Mouse (Mus musculus): ENCODE results near the gene Cald1. TPM values are rescaled to one million over a fixed set of nuclear protein-coding genes. Genes with fewer than 3 reads are reported as not detected.

Gene Cald1
- polyA plus RNA-seq, 1 experiment: 37.4 TPM

DNA sequence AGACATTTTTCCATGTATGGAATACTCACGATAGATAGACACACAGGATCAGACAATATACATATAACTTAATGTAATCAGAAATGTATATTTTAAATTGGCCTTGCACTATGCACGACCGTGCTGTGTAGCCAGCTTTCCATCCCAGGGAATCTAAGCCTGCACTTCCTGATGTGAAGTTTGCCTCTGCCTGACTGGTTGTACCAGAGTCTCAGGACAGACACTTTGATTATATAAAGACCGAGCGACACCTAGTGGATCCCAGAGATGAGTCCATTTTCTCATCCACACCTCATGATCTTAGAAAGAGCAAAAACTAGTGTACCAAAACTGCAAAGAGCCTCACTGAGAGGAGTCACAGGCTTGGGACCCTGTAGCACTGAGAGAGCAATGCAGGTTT lies 156.1 kb downstream of the Cald1 start:
- peak; percentile 41 for DNase-seq
- no peak for TF ChIP-seq POLR2A (IDR thresholded peaks at IDR 0.05; ENCODE audit: borderline replicate concordance, extremely low read depth, low read depth, low read length)
- TF ChIP-seq CTCF (IDR thresholded peaks at IDR 0.05; ENCODE audit: insufficient read depth, low read length): peak; percentile 40; the same call in 1 of the 2 replicates

DNA sequence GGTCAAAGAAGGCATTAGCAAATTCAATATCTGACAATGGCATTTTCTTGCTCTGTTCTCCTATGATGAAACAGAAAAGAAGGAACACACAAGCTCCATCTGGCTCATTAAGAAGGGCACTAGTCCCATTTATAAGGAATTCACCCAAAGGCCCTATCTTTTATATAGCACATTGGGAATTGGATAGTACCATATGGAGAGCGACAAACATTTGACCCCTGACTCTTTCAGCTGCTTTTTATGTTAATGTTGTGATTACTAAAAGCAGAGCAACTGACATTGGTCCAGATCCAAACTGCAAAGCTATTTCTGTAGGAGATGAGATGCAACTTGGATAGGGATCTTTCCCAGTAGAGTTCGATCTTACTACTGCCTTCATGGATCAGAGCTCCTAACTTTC lies 160.0 kb downstream of the Cald1 start:
- Histone ChIP-seq H3K4me3 (replicated peaks; ENCODE audit: extremely low read depth, low read depth, low read length) (no peak overlapping the region), H3K4me1 (ENCODE audit: control insufficient read depth, insufficient read depth, low read length) (no peaks in the 10 kb centered on the region)
- 72% methylated on average over 2 of the region's 2 CpGs for WGBS
- TF ChIP-seq POLR2A (IDR thresholded peaks at IDR 0.05; ENCODE audit: borderline replicate concordance, extremely low read depth, low read depth, low read length): no peak
- TF ChIP-seq CTCF (IDR thresholded peaks at IDR 0.05; ENCODE audit: insufficient read depth, low read length): no peak
- DNase-seq: no peak

More for the DNA sequence above, 156.1 kb downstream of the Cald1 start:
- WGBS: 20% methylated on average over 5 of the region's 5 CpGs
- Histone ChIP-seq H3K4me1 (ENCODE audit: control insufficient read depth, insufficient read depth, low read length) (no peaks in the 10 kb centered on the region), H3K4me3 (replicated peaks; ENCODE audit: extremely low read depth, low read depth, low read length) (no peak overlapping the region)

DNA sequence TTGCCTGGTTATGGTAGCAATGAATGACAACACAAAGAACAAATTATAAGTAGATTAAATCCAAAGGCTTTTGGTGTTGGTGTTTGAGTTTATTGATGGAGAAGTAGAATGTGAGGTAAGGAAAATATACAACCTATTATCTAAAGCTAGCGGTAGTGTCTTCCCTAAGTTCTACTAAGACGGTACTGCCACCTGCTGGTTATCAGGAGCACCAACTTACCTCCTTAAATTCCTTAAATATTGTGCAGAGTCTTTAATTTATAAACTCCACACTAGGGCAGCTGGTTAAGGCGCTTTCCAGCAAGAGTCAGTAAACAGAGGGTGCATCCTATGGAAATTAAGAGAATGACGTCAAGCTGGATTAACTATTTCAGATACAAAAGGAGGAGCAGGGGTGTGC lies 161.7 kb downstream of the Cald1 start:
- H3K4me1 ChIP-seq (ENCODE audit: control insufficient read depth, insufficient read depth, low read length): no peaks in the 10 kb centered on the region
- TF ChIP-seq POLR2A (IDR thresholded peaks at IDR 0.05; ENCODE audit: borderline replicate concordance, extremely low read depth, low read depth, low read length) (no peak), CTCF (IDR thresholded peaks at IDR 0.05; ENCODE audit: insufficient read depth, low read length) (0 out of 2 replicates have a peak, but pooled peaks have one; percentile 12)
- WGBS: 35% methylated on average over 4 of the region's 4 CpGs
- no peak overlapping the region for H3K4me3 ChIP-seq (replicated peaks; ENCODE audit: extremely low read depth, low read depth, low read length)
- peak; percentile 20 for DNase-seq

DNA sequence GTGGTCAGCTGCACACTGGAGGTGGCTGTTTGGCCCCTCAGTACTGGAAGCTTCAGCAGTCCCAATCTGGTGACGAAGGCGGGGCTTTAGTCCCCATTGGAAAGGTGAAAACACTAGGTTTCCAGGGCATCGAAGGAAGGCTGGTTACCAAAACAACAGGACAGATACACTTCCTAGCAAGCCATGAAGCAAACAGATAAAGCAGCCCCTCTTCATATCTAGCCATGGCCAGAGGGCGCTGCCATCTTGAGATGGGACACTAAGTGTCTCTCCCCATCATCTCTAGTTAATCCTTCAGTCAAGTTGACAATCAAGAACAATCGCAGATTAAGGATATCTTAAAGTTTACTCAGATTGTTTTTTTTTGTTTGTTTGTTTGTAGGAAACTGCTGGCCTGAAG lies 167.4 kb downstream of the Cald1 start:
- no peak for DNase-seq
- WGBS: 92% methylated on average over 5 of the region's 5 CpGs
- H3K4me3 ChIP-seq (replicated peaks; ENCODE audit: extremely low read depth, low read depth, low read length): no peak overlapping the region
- TF ChIP-seq CTCF (IDR thresholded peaks at IDR 0.05; ENCODE audit: insufficient read depth, low read length) (no peak), POLR2A (IDR thresholded peaks at IDR 0.05; ENCODE audit: borderline replicate concordance, extremely low read depth, low read depth, low read length) (no peak)
- no peaks in the 10 kb centered on the region for H3K4me1 ChIP-seq (ENCODE audit: control insufficient read depth, insufficient read depth, low read length)

DNA sequence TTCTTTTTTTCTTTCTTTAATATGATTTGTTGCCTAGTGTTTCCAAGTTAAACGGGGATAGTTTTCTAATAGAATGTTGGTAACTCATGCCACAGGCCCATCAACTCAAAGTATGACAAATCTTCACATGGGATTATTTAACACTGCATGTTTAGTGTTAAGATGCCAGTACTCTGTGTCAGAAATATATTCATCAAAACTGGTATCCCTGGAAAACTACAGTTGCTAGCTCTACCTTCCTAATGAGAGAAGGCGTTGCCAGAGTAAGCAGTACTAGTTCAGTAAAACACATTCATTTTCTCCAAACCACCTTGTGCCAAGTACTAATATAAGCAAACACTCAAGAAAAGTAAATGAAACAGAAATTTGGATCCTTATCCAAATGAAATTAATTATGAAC lies 171.7 kb downstream of the Cald1 start:
- WGBS: 51% methylated on average over 2 of the region's 2 CpGs
- TF ChIP-seq CTCF (IDR thresholded peaks at IDR 0.05; ENCODE audit: insufficient read depth, low read length) (no peak), POLR2A (IDR thresholded peaks at IDR 0.05; ENCODE audit: borderline replicate concordance, extremely low read depth, low read depth, low read length) (no peak)
- H3K4me3 ChIP-seq (replicated peaks; ENCODE audit: extremely low read depth, low read depth, low read length): no peak overlapping the region
- H3K4me1 ChIP-seq (ENCODE audit: control insufficient read depth, insufficient read depth, low read length): no peaks in the 10 kb centered on the region
- no peak for DNase-seq

DNA sequence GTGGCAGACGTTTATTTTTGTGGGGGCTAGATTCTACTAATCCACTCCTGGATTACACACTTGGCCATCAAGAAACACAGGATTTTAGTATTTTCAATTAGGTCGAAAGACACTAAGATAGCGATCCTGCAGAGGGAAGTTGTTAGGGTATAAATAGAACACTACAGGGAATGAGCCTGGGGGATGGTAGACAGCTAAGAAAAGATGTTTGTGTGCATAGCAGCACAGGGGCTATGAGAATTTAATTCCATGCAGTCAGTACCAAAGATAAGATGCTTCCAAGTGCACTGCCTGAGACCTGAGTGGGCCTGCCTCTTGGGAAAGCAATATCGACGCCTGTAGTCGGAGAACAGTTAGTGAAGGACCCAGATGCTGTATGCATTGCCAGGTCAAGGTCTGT lies 172.2 kb downstream of the Cald1 start:
- DNase-seq: no peak
- H3K4me3 ChIP-seq (replicated peaks; ENCODE audit: extremely low read depth, low read depth, low read length): no peak overlapping the region
- no peaks in the 10 kb centered on the region for H3K4me1 ChIP-seq (ENCODE audit: control insufficient read depth, insufficient read depth, low read length)
- 57% methylated on average over 6 of the region's 6 CpGs for WGBS
- TF ChIP-seq CTCF (IDR thresholded peaks at IDR 0.05; ENCODE audit: insufficient read depth, low read length) (no peak), POLR2A (IDR thresholded peaks at IDR 0.05; ENCODE audit: borderline replicate concordance, extremely low read depth, low read depth, low read length) (no peak)

DNA sequence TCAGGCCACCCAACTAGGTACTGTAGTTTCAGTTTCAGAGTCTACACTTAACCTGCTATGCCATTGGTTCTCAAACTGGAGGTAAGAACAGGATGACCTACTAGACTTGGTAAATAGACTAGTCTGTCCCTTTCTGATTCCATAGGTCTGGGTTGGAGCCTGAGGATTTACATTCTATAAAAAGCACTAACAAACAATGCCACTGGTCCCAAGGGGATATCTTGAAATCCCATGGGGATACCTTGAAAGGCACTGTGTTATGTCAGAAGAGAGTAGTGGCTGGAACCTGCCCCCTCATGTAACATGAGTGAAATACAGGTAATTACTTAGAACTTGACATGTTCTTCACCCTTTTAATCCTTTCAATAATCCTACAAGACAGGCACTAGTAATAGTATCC lies 178.1 kb downstream of the Cald1 start:
- no peak for DNase-seq
- Histone ChIP-seq H3K4me1 (ENCODE audit: control insufficient read depth, insufficient read depth, low read length) (no peaks in the 10 kb centered on the region), H3K4me3 (replicated peaks; ENCODE audit: extremely low read depth, low read depth, low read length) (no peak overlapping the region)
- no peak for TF ChIP-seq POLR2A (IDR thresholded peaks at IDR 0.05; ENCODE audit: borderline replicate concordance, extremely low read depth, low read depth, low read length)
- no peak for TF ChIP-seq CTCF (IDR thresholded peaks at IDR 0.05; ENCODE audit: insufficient read depth, low read length)

DNA sequence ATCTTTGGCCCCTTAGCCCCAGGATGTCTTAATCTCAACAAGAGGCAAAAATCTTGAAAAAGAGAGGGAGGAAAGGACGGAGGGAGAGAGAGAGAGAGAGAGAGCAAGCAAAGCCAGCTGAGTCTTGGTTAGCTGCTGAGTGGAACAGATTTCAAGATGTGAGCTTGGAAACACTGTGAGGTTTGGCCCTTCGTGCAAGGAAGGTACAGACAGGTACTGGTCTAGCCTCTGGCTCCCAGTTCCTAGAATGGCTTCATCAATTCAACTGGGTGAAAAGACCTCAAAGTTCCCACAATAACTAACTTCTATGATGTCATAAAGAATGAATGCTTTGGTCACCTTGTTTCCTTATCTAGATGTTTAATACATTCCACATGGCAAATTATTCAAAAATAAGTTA lies 178.8 kb downstream of the Cald1 start:
- no peak for DNase-seq
- Histone ChIP-seq H3K4me3 (replicated peaks; ENCODE audit: extremely low read depth, low read depth, low read length) (no peak overlapping the region), H3K4me1 (ENCODE audit: control insufficient read depth, insufficient read depth, low read length) (no peaks in the 10 kb centered on the region)
- WGBS: 75% methylated on average over 2 of the region's 2 CpGs
- TF ChIP-seq POLR2A (IDR thresholded peaks at IDR 0.05; ENCODE audit: borderline replicate concordance, extremely low read depth, low read depth, low read length): no peak
- TF ChIP-seq CTCF (IDR thresholded peaks at IDR 0.05; ENCODE audit: insufficient read depth, low read length): no peak

DNA sequence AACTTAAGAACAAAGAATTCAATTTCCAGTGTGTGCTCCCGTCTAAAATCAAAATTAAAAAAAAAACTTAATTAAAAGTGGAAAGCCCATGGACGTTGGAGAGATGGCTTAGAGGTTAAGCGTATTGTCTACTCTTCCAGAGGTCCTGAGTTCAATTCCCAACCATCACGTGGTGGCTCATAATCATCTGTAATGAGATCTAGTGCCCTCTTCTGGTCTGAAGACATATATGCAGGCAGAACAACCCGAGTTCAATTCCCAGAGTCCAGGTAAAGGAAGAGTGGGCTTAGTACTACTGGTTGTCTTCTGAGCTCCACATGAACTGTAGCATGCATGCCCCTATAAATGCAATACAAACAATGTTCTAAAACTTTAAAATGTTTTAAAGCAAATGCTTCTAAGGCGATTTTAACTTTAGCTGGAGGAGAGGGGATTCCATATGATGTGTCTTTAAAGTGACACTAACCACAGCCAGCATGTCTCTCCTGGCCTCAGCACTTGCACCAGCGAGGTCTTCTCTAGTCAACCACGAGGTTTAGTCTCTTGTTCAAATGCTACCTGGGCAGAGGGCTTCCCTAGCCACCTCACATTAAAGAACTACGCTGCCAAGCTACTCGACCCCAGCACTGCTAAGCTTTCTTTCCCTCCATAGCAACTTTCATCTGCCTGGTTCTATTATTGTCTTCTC lies 179.8 kb downstream of the Cald1 start:
- H3K4me1 ChIP-seq (ENCODE audit: control insufficient read depth, insufficient read depth, low read length): no peaks in the 10 kb centered on the region
- TF ChIP-seq POLR2A (IDR thresholded peaks at IDR 0.05; ENCODE audit: borderline replicate concordance, extremely low read depth, low read depth, low read length) (no peak), CTCF (IDR thresholded peaks at IDR 0.05; ENCODE audit: insufficient read depth, low read length) (no peak)
- no peak overlapping the region for H3K4me3 ChIP-seq (replicated peaks; ENCODE audit: extremely low read depth, low read depth, low read length)
- no peak for DNase-seq
- WGBS: 71% methylated on average over 10 of the region's 10 CpGs

DNA sequence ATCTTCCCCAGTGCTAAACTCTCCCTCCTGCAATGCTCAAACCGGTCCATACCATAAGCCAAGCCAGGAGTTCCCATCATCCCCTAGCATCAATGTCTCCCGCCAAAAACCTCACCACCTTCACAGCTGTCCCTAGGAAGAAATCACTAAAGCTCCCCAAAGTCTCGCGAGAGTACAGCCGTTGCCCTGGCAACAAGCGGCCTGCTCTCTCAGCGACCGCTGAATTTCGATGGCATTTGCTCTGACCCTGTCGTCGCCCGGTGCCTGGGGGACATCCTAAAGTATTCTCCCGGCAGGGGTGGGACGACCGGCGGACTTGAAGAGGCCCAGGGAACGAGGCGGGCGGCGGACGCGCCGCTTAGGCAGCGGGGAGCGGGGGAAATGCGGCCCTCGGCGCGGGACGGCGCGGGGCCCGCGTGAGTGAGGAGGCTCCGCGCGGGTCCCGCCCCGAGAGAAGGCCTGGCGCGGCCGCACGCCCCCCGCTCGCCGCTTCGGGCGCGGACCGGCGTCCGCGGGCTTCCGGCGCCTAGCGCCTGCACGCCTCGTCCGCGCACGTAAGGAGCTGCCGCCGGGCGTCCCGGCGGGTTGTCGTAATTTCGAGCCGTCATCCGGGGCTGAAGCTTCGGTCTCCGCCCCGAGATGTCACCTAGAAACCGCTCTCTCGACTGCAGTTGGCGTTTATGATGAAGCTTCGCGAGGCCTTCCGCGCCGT lies 182.1 kb downstream of the Cald1 start, which contains the start of gene Agbl3:
TSS of gene Agbl3 (plus strand) at position 202 of the 712 bp plus-strand sequence.
- peak; percentile 96 for DNase-seq
- TF ChIP-seq CTCF (IDR thresholded peaks at IDR 0.05; ENCODE audit: insufficient read depth, low read length): no peak
- peak; percentile 73; the same call in 1 of the 2 replicates for TF ChIP-seq POLR2A (IDR thresholded peaks at IDR 0.05; ENCODE audit: borderline replicate concordance, extremely low read depth, low read depth, low read length)
- no peaks in the 10 kb centered on the region for H3K4me1 ChIP-seq (ENCODE audit: control insufficient read depth, insufficient read depth, low read length)
- H3K4me3 ChIP-seq (replicated peaks; ENCODE audit: extremely low read depth, low read depth, low read length): peak within 1 kb of the TSS; percentile 93
- WGBS: under 1% methylated on average over 81 of the region's 81 CpGs

All from lung, adult 2 months (tissue).